Mouse (Mus musculus): ENCODE measurements around the gene Cyld.

The Cyld gene

GRCm38 (mm10) chr8:88792691-88793323 lies 96.0 kb downstream of the Cyld start:
- no peak for DNase-seq (ENCODE audit: low read depth, low spot score)

- DNase-seq (ENCODE audit: low read depth, low spot score): no peak
Observed at GRCm38 (mm10) chr8:88793324-88793722, 96.5 kb downstream of the Cyld start.

GRCm38 (mm10) chr8:88793746-88794614 lies 97.2 kb downstream of the Cyld start:
- DNase-seq (ENCODE audit: low read depth, low spot score): no peak

- DNase-seq (ENCODE audit: low read depth, low spot score): no peak
Observed at GRCm38 (mm10) chr8:88794615-88794907, 97.7 kb downstream of the Cyld start.

GRCm38 (mm10) chr8:88795896-88796295 lies 99.1 kb downstream of the Cyld start:
- no peak for DNase-seq (ENCODE audit: low read depth, low spot score)

GRCm38 (mm10) chr8:88796651-88797050 lies 99.8 kb downstream of the Cyld start:
- DNase-seq (ENCODE audit: low read depth, low spot score): no peak
